14 mouse cellular contexts compared by ENCODE assay signal in genomic region chr10:122793193-122793592, GRCm38 (mm10).
DNase-seq lines count a peak whose midpoint lies in the region; ATAC-seq and TF ChIP-seq lines count a peak whose summit lies in the region.
"Had no signal": no experiment of that assay in that cellular context is flagged by ENCODE, and none has a peak within 500 bp of the region (broad histone marks: within the 10 kb centered on the region; RNA-seq: fewer than 3 reads in every experiment).

No protein-coding gene starts in this region.

- no peak for ATAC-seq in hindbrain, embryonic 11.5 days (ENCODE audit: low FRiP score)
- ATAC-seq in liver, embryonic 13.5 days (ENCODE audit: low read depth), result no peak
- ATAC-seq in liver, postnatal 0 days, result no peak
- ATAC-seq in inflammation-experienced regulatory T-cells, adult 6 months, result no peak

- peaks cover 9% of the 10 kb centered on the region; the same call in 1 of the 2 replicates for H3K27me3 ChIP-seq in hindbrain, embryonic 10.5 days (ENCODE audit: insufficient read depth, poor library complexity, severe bottlenecking)
- no peaks in the 10 kb centered on the region for H3K27me3 ChIP-seq in hindbrain, embryonic 11.5 days (ENCODE audit: control insufficient read depth, insufficient read depth, low read length)
- no peaks in the 10 kb centered on the region for H3K27me3 ChIP-seq in liver, embryonic 13.5 days
- no peaks in the 10 kb centered on the region for H3K27me3 ChIP-seq in liver, postnatal 0 days (ENCODE audit: insufficient read depth, low read length)
- no peaks in the 10 kb centered on the region for H3K27me3 ChIP-seq in thymus, adult 2 months (ENCODE audit: control insufficient read depth, insufficient read depth, low read length)
- H3K27me3 ChIP-seq: embryonic facial prominence, embryonic 15.5 days; heart, embryonic 15.5 days; lung, embryonic 15.5 days had no signal

- TF ChIP-seq POLR2A in thymus, adult 2 months (IDR thresholded peaks at IDR 0.05; ENCODE audit: control insufficient read depth, extremely low read depth, insufficient read depth, low read length, poor library complexity), result no peak

- H3K4me2 ChIP-seq in hindbrain, embryonic 11.5 days (replicated peaks; ENCODE audit: low read depth, low read length), result no peak overlapping the region
- 0 out of 2 replicates have a peak overlapping the region, but pooled peaks have one; percentile 67 for H3K4me2 ChIP-seq in liver, embryonic 13.5 days
- no peak overlapping the region for H3K4me2 ChIP-seq in liver, postnatal 0 days (ENCODE audit: low read depth, low read length)

- WGBS in hindbrain, embryonic 10.5 days, result 25% methylated on average over 11 of the region's 11 CpGs
- 22% methylated on average over 11 of the region's 11 CpGs for WGBS in hindbrain, embryonic 11.5 days
- 75% methylated on average over 11 of the region's 11 CpGs for WGBS in liver, embryonic 13.5 days (ENCODE audit: insufficient replicate concordance)
- 78% methylated on average over 11 of the region's 11 CpGs for WGBS in liver, postnatal 0 days (ENCODE audit: insufficient replicate concordance)
- 78% methylated on average over 11 of the region's 11 CpGs for WGBS in thymus, adult 2 months

- no peaks in the 10 kb centered on the region for H3K36me3 ChIP-seq in hindbrain, embryonic 10.5 days
- no peaks in the 10 kb centered on the region for H3K36me3 ChIP-seq in hindbrain, embryonic 11.5 days (ENCODE audit: control insufficient read depth, insufficient read depth, low read length)
- no peaks in the 10 kb centered on the region for H3K36me3 ChIP-seq in liver, embryonic 13.5 days
- H3K36me3 ChIP-seq in liver, postnatal 0 days (replicated peaks; ENCODE audit: insufficient read depth, low read length), result no peaks in the 10 kb centered on the region
- H3K36me3 ChIP-seq in thymus, adult 2 months (ENCODE audit: control insufficient read depth, insufficient read depth, low read length), result no peaks in the 10 kb centered on the region
- H3K36me3 ChIP-seq: embryonic facial prominence, embryonic 15.5 days; heart, embryonic 15.5 days; lung, embryonic 15.5 days had no signal

- no peaks in the 10 kb centered on the region for H3K9me3 ChIP-seq in hindbrain, embryonic 10.5 days
- no peaks in the 10 kb centered on the region for H3K9me3 ChIP-seq in hindbrain, embryonic 11.5 days (ENCODE audit: control insufficient read depth, low read length)
- no peaks in the 10 kb centered on the region for H3K9me3 ChIP-seq in liver, embryonic 13.5 days (replicated peaks)
- no peaks in the 10 kb centered on the region for H3K9me3 ChIP-seq in liver, postnatal 0 days (ENCODE audit: low read length)
- H3K9me3 ChIP-seq: embryonic facial prominence, embryonic 15.5 days; heart, embryonic 15.5 days; lung, embryonic 15.5 days had no signal

- no peak overlapping the region for H3K4me3 ChIP-seq in hindbrain, embryonic 10.5 days
- H3K4me3 ChIP-seq in hindbrain, embryonic 11.5 days (ENCODE audit: low read depth, low read length), result no peak overlapping the region
- H3K4me3 ChIP-seq in liver, embryonic 13.5 days (replicated peaks), result no peak overlapping the region
- H3K4me3 ChIP-seq in liver, postnatal 0 days (ENCODE audit: low read depth, low read length), result no peak overlapping the region
- H3K4me3 ChIP-seq in thymus, adult 2 months (ENCODE audit: control insufficient read depth, insufficient read depth, low read length), result no peak overlapping the region
- H3K4me3 ChIP-seq: lung, embryonic 15.5 days had no signal

- no peak overlapping the region for H3K9ac ChIP-seq in hindbrain, embryonic 11.5 days (ENCODE audit: low read depth, low read length)
- no peak overlapping the region for H3K9ac ChIP-seq in liver, embryonic 13.5 days
- H3K9ac ChIP-seq in liver, postnatal 0 days (replicated peaks), result no peak overlapping the region
- H3K9ac ChIP-seq: embryonic facial prominence, embryonic 15.5 days; heart, embryonic 15.5 days; lung, embryonic 15.5 days had no signal

- peaks cover 37% of the 10 kb centered on the region for H3K4me1 ChIP-seq in hindbrain, embryonic 10.5 days (replicated peaks)
- H3K4me1 ChIP-seq in hindbrain, embryonic 11.5 days (replicated peaks; ENCODE audit: control insufficient read depth, insufficient read depth, low read length), result peaks cover 2% of the 10 kb centered on the region; the same call in 1 of the 2 replicates
- H3K4me1 ChIP-seq in liver, embryonic 13.5 days (replicated peaks), result peaks cover 20% of the 10 kb centered on the region
- peaks cover 8% of the 10 kb centered on the region for H3K4me1 ChIP-seq in liver, postnatal 0 days (ENCODE audit: insufficient read depth)
- peaks cover 38% of the 10 kb centered on the region for H3K4me1 ChIP-seq in thymus, adult 2 months (replicated peaks; ENCODE audit: control insufficient read depth, insufficient read depth, low read length)

- peak; percentile 29 for DNase-seq in hindbrain, embryonic 10.5 days (ENCODE audit: low spot score)
- no peak for DNase-seq in hindbrain, embryonic 11.5 days (ENCODE audit: low spot score)
- DNase-seq in liver, embryonic 13.5 days, result no peak
- DNase-seq in liver, postnatal 0 days, result no peak
- DNase-seq in thymus, adult 2 months, result peak; percentile 17
- no peak for DNase-seq in thymus, postnatal 0 days (ENCODE audit: low spot score)
- DNase-seq: cerebellum, adult 9-11 months; heart, adult 11 months; kidney, adult 18-20 months had no signal

- H3K27ac ChIP-seq in hindbrain, embryonic 10.5 days, result peak overlapping the region; percentile 23; the same call in 1 of the 2 replicates
- H3K27ac ChIP-seq in hindbrain, embryonic 11.5 days (ENCODE audit: low read depth, low read length), result no peak overlapping the region; the same call in 1 of the 2 replicates
- H3K27ac ChIP-seq in liver, embryonic 13.5 days, result 0 out of 2 replicates have a peak overlapping the region, but pooled peaks have one; percentile 34
- no peak overlapping the region for H3K27ac ChIP-seq in liver, postnatal 0 days (ENCODE audit: low read depth)
- H3K27ac ChIP-seq in thymus, adult 2 months (ENCODE audit: control insufficient read depth, insufficient read depth, low read length), result peak overlapping the region; percentile 78
- H3K27ac ChIP-seq: embryonic facial prominence, embryonic 15.5 days; heart, embryonic 15.5 days; lung, embryonic 15.5 days; macrophage had no signal

- TF ChIP-seq CTCF in liver, postnatal 0 days (IDR thresholded peaks at IDR 0.05; ENCODE audit: low read depth), result no peak
- no peak for TF ChIP-seq CTCF in thymus, adult 2 months (IDR thresholded peaks at IDR 0.05; ENCODE audit: borderline replicate concordance, control insufficient read depth, extremely low read depth, insufficient read depth, low read length, poor library complexity)

- no peak for TF ChIP-seq EP300 in liver, postnatal 0 days (IDR thresholded peaks at IDR 0.05; ENCODE audit: low read depth)

Comparison
In these comparisons a context has a peak if more than half of its experiments do, and no peak if none do; other contexts are left out.
1. DNase-seq: peak in hindbrain, embryonic 10.5 days (single experiment) and thymus, adult 2 months (single experiment); none in hindbrain, embryonic 11.5 days (single experiment), liver, embryonic 13.5 days (single experiment), liver, postnatal 0 days (single experiment) and thymus, postnatal 0 days (single experiment).
2. H3K27ac ChIP-seq: peak in hindbrain, embryonic 10.5 days (single experiment), liver, embryonic 13.5 days (single experiment) and thymus, adult 2 months (single experiment); none in hindbrain, embryonic 11.5 days (single experiment) and liver, postnatal 0 days (single experiment).